ENCODE assay signal across 7 mouse cellular contexts in the genomic region with DNA sequence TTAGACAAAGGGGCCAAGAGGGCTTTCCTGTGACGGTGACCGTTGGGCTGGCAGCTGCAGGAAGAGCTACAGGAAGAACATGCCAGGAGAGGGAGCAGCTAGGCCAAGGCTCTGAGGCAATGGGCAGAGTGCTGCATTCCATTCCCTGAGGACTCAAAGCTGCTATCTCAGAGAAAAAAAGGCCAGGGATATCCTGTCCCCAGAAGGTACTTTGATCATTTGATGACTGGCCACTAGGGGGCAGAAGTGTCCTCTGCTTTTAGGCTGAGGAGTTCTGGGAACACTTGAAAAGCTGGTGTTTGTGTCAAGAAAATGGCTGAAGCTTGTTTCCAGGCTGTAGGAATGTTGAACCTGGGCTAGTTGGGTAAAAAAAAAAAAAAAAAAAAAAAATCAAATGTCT. TPM values are rescaled to one million over a fixed set of nuclear protein-coding genes. Genes with fewer than 3 reads are reported as not detected.
DNase-seq lines count a peak whose midpoint lies in the region; ATAC-seq and TF ChIP-seq lines count a peak whose summit lies in the region.

No protein-coding gene starts in this region.

- no peaks in the 10 kb centered on the region for H3K36me3 ChIP-seq in midbrain, embryonic 11.5 days (ENCODE audit: control insufficient read depth, insufficient read depth, low read length)
- no peaks in the 10 kb centered on the region for H3K36me3 ChIP-seq in small intestine, adult 2 months (ENCODE audit: control insufficient read depth, insufficient read depth, low read length)

- H3K4me1 ChIP-seq in midbrain, embryonic 11.5 days (ENCODE audit: control insufficient read depth, insufficient read depth, low read length) = no peaks in the 10 kb centered on the region
- H3K4me1 ChIP-seq in small intestine, adult 2 months (ENCODE audit: control insufficient read depth, insufficient read depth, insufficient read length, low read length) = no peaks in the 10 kb centered on the region

- DNase-seq in ZHBTc4 (ENCODE audit: low read depth, low spot score) = peak; percentile 91
- peak; percentile 96 to 98 for DNase-seq in cerebellum, postnatal 14 days
- DNase-seq in gastrocnemius, adult 2 months = peak; percentile 81
- peak; percentile 81 for DNase-seq in induced T-regulatory cell, adult 2 months (ENCODE audit: low read depth)
- peak; percentile 83 to 87 for DNase-seq in left cerebral cortex, adult 2 months (ENCODE audit: extremely low spot score in 1 of 2, low spot score in 2 of 2)
- DNase-seq in midbrain, embryonic 11.5 days (ENCODE audit: low spot score, missing footprints) = peak; percentile 97

- ATAC-seq in midbrain, embryonic 11.5 days (ENCODE audit: low FRiP score) = peak; percentile 66

- H3K9ac ChIP-seq in midbrain, embryonic 11.5 days (ENCODE audit: low read length) = no peak overlapping the region

- WGBS in midbrain, embryonic 11.5 days = 31% methylated on average over 2 of the region's 2 CpGs
- WGBS in small intestine, adult 2 months = 28% methylated on average over 2 of the region's 2 CpGs

- no peak overlapping the region for H3K27ac ChIP-seq in gastrocnemius, adult 2 months
- no peak overlapping the region for H3K27ac ChIP-seq in left cerebral cortex, adult 2 months
- H3K27ac ChIP-seq in midbrain, embryonic 11.5 days (ENCODE audit: low read depth, low read length) = no peak overlapping the region
- no peak overlapping the region for H3K27ac ChIP-seq in small intestine, adult 2 months (ENCODE audit: insufficient read depth, low read depth, low read length)

- no peak overlapping the region for H3K4me2 ChIP-seq in midbrain, embryonic 11.5 days

- TF ChIP-seq CTCF in gastrocnemius, adult 2 months (IDR thresholded peaks at IDR 0.05) = peak; percentile 83
- peak; percentile 87 for TF ChIP-seq CTCF in left cerebral cortex, adult 2 months (IDR thresholded peaks at IDR 0.05)
- peak; percentile 45; the same call in 1 of the 2 replicates for TF ChIP-seq CTCF in small intestine, adult 2 months (IDR thresholded peaks at IDR 0.05; ENCODE audit: extremely low read depth, insufficient read length, insufficient replicate concordance, low read depth, low read length)

- TF ChIP-seq POLR2A in small intestine, adult 2 months (IDR thresholded peaks at IDR 0.05; ENCODE audit: low read depth, low read length) = no peak

- intact Hi-C loops in gastrocnemius, adult 2 months (cut with DNase I) = loop anchor here (1.0 kb wide), 2 partner anchors 53 to 134 kb away; no protein-coding TSS in a partner anchor
- intact Hi-C loops in left cerebral cortex, adult 2 months (cut with DNase I) = loop anchor here (1.0 to 10.0 kb wide), 2 partner anchors 53 to 252 kb away; partner anchors contain the start of gene Slc45a3

- no peaks in the 10 kb centered on the region for H3K9me3 ChIP-seq in midbrain, embryonic 11.5 days (ENCODE audit: control insufficient read depth, low read length)

- H3K4me3 ChIP-seq in gastrocnemius, adult 2 months = no peak overlapping the region
- H3K4me3 ChIP-seq in left cerebral cortex, adult 2 months = no peak overlapping the region
- no peak overlapping the region for H3K4me3 ChIP-seq in midbrain, embryonic 11.5 days (ENCODE audit: low read depth, low read length)
- no peak overlapping the region for H3K4me3 ChIP-seq in small intestine, adult 2 months (ENCODE audit: low read depth, low read length)

- H3K27me3 ChIP-seq in midbrain, embryonic 11.5 days (ENCODE audit: control insufficient read depth, insufficient read depth, low read length) = no peaks in the 10 kb centered on the region
- H3K27me3 ChIP-seq in small intestine, adult 2 months (ENCODE audit: control insufficient read depth, insufficient read depth, low read length) = no peaks in the 10 kb centered on the region

RNA-seq across cellular contexts. Expression of gene Rab7b, which starts 23.9 kb away (rescaled TPM):
- 1 to 10 TPM; 2.3 to 2.8 TPM for total RNA-seq in gastrocnemius, adult 2 months (2021)
- 1 to 10 TPM; 1.6 to 1.9 TPM for total RNA-seq in left cerebral cortex, adult 2 months (2021)
- polyA plus RNA-seq in midbrain, embryonic 11.5 days (2014; fragmentation: Nextera tagmentation; extraction: Ambion mirVana) = 1.0 and 1.3 TPM in 2 replicates
- 0.96 and 1.5 TPM in 2 replicates for polyA plus RNA-seq in small intestine, adult 2 months (2012; rRNA removed)

RNA-seq across cellular contexts. Expression of gene Slc26a9, which starts 31.4 kb away (rescaled TPM):
- not detected for total RNA-seq in gastrocnemius, adult 2 months (2021)
- under 1 TPM in 1 of 2 experiments, not detected in 1; 0.09 TPM for total RNA-seq in left cerebral cortex, adult 2 months (2021)
- polyA plus RNA-seq in midbrain, embryonic 11.5 days (2014; fragmentation: Nextera tagmentation; extraction: Ambion mirVana) = not detected in 2 replicates
- polyA plus RNA-seq in small intestine, adult 2 months (2012; rRNA removed) = 1.8 TPM in 1 of 2 replicates, not detected in the other
